Mouse (Mus musculus) heart, adult 9 months (tissue): ENCODE data around the gene Scp2.
A peak's percentile ranks its signal among the peaks of the same experiment; 100 is the strongest.

Experiments
- DNase-seq, 2 experiments: peaks; one replicate each; pipeline ENCODE4 v3.0.0; 2022; ENCODE audit warnings: low spot score in 2 of 2

Scp2 gene

DNA sequence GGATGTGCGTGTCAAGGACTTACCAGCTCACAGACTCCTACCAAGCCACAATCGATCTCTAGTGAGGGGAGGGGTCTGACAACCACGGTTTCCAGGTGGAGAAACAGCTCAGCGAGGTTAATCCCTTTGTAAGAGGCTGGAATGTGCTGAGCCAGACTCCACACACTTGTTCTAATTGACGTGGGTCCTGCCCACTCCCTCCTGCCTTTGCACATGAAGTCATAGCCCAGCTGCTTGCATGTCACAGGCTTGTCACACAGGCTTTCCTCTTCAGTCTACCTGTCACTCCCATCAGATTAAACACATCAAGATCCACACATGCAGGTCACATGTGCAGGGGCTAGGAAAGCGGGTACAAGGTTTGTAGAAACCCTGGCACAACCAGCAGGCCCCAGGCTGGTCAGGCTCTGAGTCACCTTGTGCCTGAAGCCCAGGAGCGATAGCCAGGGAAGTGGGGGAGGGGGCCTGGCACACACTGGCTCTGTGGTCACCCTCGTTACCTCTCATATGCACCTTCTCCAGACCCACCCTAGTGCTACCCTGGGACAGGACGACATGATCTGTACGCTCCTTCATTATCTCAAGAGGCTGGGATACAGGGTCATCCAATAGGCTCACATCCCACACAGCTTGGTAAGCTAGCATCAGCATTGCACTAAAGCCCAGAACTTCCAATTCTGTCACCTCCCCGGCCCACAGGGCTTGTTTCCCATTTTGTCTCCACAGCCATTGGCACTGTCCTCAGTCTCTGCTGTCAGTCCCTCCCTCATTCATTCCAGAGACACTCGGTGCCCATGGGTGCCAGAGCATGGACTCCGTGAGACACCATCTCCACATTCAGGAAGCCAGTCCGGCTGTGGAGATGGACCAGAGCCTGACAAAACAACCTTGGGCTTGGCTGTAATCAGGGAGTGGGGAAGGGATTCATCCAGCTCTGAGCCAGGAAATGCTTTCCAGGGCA lies 125.6 kb downstream of the Scp2 start:
- DNase-seq, result peak; percentile 71 to 73

DNA sequence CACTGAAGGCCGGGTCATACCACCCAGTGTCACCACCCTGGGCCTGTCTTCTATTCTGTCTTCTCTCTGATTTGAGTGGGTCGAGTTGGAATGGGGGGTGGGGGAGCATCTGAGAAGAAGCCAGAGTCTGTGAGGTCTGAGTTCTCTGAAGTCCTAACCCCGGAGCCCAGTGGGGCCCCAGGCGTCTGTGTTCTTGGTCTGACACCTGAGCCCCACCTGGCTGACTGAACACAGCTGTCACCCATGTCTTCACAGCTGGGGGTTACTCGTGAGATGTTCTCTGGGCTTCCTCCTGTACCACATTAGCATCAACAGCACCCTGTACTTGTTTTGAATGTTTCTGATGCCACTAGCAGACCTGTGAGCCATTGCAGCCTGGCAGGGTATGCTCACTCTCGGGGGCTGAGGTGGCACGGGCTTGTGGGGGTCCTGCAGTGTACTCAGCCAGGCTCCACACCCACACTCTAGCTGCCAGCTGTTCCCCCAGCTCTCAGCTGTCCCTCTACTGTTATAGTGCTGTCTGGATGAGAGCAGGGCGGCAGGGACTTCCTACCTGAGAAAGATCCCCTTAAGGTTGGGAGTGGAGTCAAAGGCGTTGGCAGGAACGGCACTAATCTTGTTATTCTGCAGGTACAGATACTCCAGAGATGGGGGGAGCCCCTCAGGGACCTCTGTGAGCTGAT lies 126.4 kb downstream of the Scp2 start:
- no peak for DNase-seq

DNA sequence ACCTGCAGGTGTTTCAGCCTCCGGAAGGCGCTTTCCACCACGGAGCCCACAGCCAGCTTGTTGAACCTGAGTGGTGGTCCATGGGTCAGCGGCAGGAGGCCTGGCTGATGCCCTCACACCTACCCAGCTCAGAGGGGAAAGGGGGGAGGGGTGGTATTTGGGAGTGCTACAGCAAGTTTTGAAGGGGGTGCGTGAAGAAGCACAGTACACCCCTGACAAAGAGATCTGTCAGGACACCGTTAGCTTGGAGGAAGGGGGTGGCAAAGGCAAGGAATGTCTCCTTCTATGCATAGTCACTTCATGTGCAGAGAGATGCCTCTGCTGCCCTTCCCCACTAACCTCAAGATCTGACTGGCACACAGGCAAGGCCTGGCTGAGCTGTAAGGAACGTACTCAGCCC lies 127.0 kb downstream of the Scp2 start:
- no peak for DNase-seq

DNA sequence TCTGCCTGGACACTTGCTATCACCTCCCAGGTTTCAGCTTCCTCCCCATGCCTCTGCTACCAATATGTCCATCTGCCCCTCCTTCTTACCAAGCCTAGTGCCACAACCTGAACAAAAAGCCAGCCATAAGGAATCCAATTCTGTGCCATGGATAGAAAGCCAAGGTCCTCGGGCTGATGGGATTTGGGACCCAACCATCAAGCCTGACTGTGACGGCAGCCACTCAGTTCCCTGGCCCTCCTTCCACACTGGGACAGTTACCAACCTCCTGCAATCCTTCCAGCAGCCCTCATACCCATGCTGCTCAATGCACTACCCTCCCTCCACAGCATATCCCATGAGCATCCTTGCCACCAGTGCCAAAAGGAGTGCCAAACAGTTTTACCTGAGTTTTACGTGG lies 128.5 kb downstream of the Scp2 start:
- DNase-seq, result peak; percentile 47 to 51

DNA sequence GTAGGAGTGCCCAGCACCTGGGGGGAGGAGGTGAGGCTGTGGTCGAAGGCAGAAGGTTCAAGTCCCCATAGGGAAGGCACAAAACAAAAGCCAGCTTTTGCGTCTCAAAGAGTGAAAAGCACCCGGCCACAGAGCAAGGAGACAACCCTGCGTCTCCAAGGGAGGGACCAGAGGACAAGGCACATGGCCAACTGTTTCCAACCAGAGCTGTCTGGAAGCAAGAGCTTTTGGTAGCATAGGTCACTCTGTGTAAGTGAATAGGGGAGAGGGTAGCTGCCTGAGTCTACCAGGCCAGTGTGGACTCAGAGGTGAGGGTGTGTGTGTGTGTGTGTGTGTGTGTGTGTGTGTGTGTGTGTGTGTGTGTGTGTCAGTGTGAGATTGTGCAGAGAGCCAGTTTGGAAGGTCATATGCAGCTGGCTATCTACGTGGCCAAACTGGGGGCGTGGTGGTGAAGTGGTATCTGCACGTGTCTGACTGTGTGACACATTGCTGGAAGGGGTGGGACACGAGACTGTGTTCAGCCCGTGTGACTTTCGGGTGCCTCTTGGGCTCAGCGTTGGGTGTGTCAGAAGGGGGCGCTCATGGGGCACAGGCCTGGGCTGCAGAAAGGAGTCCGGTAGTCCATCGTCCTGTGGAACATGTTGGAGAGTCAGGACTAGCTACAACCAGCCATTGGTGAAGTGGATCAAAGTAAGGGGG lies 129.6 kb downstream of the Scp2 start:
- DNase-seq, result peak; percentile 91 to 94

DNA sequence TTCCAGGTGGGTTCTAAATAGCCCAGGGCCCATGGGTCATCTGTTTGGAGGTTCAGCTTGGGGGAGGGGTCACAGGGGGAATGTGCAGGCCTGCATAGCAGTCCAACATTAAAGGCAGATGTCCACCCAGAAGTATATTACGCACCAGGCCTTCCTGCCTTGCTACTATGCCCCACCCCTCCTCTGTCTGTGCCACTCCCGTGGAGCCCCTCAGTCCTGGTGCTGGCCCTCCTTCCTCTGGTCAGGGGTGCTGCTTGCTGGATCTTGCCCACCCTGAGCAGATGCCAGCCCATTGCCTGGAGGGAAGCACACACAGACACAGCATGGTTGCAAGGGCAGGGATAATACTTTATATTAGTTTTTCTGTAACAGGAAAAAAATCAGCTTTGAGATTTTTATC lies 130.3 kb downstream of the Scp2 start:
- no peak for DNase-seq

DNA sequence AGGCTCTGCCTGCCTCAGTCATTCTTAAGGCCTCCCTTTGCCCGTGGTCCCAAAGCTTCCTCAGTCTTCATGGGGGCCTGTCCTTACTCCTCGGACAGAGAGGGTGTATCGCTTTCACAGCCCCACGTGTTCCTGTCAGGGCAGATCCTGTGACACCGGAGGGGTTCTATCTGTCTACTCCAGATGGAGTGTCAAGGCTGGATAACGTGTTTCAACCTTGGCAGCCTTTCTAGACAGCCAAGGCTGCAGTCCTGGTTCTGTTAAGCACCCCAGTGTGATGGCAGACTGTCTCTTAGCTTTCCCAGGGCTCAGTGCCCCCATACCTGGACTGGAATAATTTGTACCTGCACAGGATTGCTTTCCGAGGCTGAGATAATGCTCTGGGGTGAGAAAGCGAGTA lies 136.3 kb downstream of the Scp2 start:
- DNase-seq, result no peak

DNA sequence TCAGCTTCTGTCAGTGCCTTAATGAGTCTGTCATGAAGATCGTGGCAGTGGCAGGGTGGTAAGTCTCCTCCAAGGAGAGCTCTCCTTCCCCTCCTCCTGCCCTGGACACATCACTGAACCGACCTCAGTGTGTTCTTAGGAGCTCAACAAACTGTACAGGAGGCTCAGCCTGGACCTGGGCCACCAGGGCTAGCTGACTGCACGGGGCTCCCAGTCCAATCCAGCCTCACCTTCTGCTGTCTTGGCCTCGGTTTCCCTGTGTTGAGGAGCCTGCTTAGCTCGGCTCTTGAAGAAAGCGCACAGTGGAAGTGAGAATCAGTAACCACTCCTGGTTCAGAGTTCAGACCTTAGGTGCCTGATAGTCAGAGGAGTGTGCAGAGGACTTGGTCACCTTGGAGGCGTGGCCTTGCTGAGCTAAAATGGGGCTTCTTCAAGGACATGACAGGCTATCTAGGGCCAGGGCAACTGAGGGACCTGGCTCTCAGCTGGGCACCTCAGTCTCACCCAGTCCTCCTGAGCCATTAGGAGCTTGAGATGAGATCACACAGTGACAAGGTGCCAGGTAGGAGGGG lies 137.2 kb downstream of the Scp2 start:
- DNase-seq, result no peak

DNA sequence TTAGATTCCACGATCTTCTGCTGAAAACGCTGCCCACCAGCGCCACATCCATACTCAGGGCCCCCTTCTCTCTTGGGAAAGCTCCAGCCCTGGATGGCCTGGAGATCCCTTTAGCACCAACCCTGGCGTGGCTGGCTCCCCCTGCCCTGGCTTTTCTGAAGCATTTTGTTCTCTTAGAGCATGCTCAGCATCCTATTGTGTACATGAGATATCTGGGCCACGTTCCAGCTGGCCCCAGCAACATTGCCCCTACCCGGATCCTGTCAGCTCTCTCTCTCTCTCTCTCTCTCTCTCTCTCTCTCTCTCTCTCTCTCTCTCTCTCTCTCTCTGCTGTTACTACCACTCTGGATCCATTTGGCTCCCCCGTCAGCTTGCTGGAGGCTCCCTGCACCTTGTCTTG lies 139.5 kb downstream of the Scp2 start:
- no peak for DNase-seq

DNA sequence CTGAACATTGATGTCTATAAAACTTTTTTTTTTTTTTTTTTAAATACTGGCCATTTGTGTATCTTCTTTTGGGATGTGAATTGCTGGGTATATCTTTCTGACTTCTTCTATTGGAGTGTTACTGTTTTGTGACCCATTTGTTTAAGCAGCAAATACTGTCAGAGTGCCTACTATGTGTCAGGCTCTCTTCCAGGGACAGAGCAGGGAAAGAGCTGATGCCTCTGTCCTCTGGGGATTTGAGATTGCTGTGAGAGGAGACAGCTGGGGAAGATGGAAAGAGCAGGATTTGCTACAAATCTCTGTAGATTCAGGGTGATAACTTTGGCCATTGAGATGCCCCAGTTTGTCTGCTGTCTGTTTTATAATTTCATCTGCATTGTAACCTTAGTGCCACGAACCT lies 145.4 kb downstream of the Scp2 start:
- DNase-seq, result peak; percentile 44 to 56

DNA sequence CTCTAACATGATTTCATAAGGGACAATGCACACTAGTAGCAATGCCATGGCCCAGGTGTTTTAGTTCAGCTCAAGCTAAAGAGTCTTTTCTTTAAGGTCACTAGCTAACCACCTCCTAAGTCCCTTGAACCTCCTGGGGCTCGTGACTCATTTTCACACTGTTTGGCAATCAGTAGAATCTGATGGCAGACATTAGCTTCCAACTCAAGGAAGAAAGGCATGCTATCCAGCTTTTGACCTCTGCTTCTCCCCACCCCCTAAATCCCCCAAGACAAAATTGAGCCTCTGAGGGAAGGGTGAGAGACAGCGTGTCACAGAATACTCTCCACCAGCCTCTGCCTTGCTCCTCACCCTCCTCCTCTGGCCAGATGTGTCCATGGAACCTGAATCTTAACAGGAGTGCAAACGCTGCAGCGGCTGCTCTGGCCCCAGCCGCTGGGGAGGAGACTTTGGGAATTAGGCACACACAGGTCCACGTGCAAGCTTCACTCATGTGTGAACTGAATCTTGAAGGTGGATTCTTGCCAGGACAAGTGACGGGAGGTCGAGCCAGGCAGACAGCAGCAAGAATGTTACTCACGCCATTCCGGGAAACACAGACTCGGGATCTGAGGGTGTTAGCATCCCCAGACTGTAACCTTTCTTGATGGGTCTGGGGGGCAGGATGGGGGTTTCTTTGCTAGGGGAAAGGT lies 146.0 kb downstream of the Scp2 start:
- DNase-seq, result peak; percentile 88 to 90

DNA sequence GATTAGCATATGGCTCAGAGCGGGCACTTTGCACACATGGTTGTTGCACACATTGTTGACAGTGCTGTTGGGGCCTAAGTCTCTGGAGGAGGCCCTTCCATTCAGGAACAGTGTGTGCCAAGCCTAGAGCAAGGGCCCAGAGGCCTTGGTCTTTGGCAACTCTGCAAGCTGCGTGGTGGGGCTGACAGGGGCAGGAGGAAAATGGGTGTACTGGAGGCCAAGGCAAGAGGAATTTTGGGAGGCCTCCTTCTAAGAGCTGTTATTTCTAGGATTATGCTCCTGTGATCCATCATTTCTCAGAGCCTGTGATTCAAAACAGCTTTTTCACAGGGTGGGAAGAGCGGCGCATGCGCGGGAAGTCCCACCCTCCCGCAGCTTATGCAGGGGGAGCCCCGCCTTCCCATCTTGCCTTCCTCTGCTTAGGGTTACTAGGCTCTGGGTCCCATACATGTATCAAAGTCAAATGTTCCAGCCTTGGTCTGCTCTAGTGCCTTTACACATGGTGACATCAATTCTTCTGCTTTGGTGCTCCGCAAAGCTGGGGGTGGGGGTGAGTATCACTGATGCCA lies 148.3 kb downstream of the Scp2 start:
- no peak for DNase-seq

DNA sequence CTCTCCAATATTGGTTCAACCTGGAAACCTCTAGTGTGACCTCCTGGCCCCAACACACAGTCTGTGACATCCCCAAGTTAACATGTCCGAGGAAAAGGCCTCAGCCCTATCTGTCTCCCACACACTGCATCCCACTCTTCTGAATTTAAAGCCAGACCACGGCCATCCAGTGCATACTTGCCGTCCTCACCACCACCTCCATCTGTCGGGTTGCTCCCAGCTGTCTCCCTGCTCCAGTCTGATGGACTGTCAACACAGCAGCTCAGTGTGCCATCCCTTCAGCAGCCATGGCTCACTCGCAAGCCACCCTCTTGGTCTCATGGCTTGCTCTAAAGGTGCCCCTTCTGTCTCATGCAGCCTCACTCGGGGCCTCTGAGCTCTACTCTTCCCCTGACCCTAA lies 149.1 kb downstream of the Scp2 start:
- DNase-seq, result no peak

DNA sequence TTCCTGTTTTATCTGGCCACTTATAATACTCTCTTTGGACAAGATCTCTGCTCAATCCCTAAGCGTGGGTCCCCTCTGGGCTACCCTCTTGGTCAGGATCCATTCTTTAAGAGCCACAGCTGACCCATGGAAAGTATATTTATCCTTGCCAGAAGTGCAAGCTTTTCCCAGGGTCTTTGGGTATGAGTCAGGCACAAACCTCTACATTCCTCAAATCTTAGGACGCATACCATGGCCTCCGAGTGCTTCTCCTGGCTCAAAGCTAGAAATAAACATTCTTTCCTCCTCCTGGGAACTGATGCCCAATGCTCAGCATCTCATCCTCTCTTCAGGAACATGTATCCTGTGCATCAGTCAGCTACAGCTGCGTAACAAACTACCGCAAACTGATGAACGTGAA lies 149.8 kb downstream of the Scp2 start:
- no peak for DNase-seq
